Mouse (Mus musculus) olfactory bulb, adult 2 months (tissue): ENCODE data around the gene Gper1. TPM values are rescaled to one million over a fixed set of nuclear protein-coding genes. Genes with fewer than 3 reads are reported as not detected.

Experiments
- H3K27ac ChIP-seq: fragments of 200-500 bp; 2 replicates; pipeline ENCODE4 v1.5.1; 2012; ENCODE audit warnings: low read depth, low read length; ENCODE audit not compliant: insufficient read depth
- H3K4me1 ChIP-seq: fragments of 200-500 bp; 2 replicates; pipeline ENCODE4 v1.6.1; 2012; ENCODE audit warnings: low read length; ENCODE audit not compliant: control insufficient read depth, insufficient read depth
- H3K4me3 ChIP-seq: fragments of 200-500 bp; 2 replicates; pipeline ENCODE4 v1.5.1; 2012; ENCODE audit warnings: mild to moderate bottlenecking, low read depth, low read length, moderate library complexity; ENCODE audit not compliant: insufficient read depth
- CTCF ChIP-seq: fragments of 200-500 bp; IDR thresholded peaks from 2 replicates; pipeline ENCODE4 v1.5.1; 2012; ENCODE audit warnings: low read depth, mild to moderate bottlenecking, low read length, moderate library complexity; ENCODE audit not compliant: insufficient read depth
- POLR2A ChIP-seq: fragments of 200-500 bp; IDR thresholded peaks from 2 replicates; pipeline ENCODE4 v1.6.1; 2012; ENCODE audit warnings: mild to moderate bottlenecking, low read depth, low read length, moderate library complexity; ENCODE audit not compliant: insufficient read depth
- WGBS: fragments of 180-500 bp; shearing (Covaris S2); methylation state at CpG from one replicate; pipeline ENCODE4 v1.1.7; 2018; 5-methylcytosine and 5-hydroxymethylcytosine counted together
- polyA plus RNA-seq: library from polyadenylated mRNA; stranded (reverse); fragments of >200 nt; gene quantifications from 2 replicates; pipeline ENCODE4 v1.2.4, GENCODE M21; 2012; ENCODE audit warnings: low replicate concordance; ENCODE audit not compliant: missing spikeins, insufficient read depth, insufficient read length

Gper1 gene
- polyA plus RNA-seq, 1 experiment, result not detected

DNA sequence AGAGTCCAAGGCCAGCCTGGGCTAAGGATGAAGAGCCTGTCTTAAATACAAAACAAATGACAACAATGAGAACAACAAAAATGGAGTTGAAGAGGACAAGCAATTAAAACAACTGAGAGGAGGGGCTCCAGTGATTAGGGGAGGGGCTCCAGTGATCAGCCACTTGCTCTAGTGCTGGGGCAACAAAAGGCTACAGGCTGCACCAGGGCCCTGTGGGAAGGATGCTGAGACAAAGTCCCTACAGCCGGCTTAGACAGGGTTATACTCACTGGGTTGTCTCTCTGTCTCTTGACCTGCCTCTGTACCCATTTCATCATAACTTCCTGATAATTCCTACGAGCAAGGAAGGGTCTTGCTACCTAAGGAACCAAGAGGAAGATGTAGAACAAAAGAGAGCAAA, 4.8 kb upstream of the Gper1 start:
- TF ChIP-seq POLR2A (no peak), CTCF (no peak)
- WGBS, result 74% methylated on average over 2 of the region's 2 CpGs
- H3K4me3 ChIP-seq, result no peak overlapping the region
- peaks cover 9% of the 10 kb centered on the region; the same call in 1 of the 2 replicates for H3K4me1 ChIP-seq
- no peak overlapping the region for H3K27ac ChIP-seq

DNA sequence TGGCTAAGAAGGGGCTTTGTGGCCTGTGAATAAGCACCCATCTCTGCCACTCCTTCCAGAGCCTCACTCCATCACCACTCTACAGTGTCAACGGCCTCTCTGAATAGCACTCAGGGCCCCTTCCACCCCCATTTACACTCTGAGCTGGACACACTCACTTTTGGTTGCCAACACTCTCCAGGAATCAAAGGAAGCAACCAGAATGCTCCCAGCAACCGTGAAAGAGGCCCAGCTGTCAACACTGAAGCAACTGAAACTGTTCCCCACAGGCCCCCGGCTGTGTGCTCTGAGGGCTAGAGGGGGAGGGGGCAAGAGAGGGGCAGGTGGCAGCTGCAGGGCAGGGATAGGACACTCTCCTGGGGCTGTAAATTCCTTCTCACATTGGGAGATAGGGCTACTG, 4.3 kb upstream of the Gper1 start:
- Histone ChIP-seq H3K4me3 (no peak overlapping the region), H3K4me1 (peaks cover 13% of the 10 kb centered on the region; the same call in 1 of the 2 replicates), H3K27ac (no peak overlapping the region)
- WGBS, result 58% methylated on average over 3 of the region's 3 CpGs
- no peak for TF ChIP-seq POLR2A
- TF ChIP-seq CTCF, result no peak

GRCm38 (mm10) chr5:139425198-139425597, 2.2 kb downstream of the Gper1 start:
- 66% methylated on average over 9 of the region's 9 CpGs for WGBS
- no peak overlapping the region for H3K4me3 ChIP-seq
- peaks cover 30% of the 10 kb centered on the region for H3K4me1 ChIP-seq
- H3K27ac ChIP-seq, result no peak overlapping the region
- TF ChIP-seq POLR2A (no peak), CTCF (no peak)

- Histone ChIP-seq H3K4me1 (peaks cover 44% of the 10 kb centered on the region), H3K27ac (no peak overlapping the region), H3K4me3 (no peak overlapping the region)
- 95% methylated on average over 9 of the region's 9 CpGs for WGBS
- TF ChIP-seq POLR2A, result no peak
- no peak for TF ChIP-seq CTCF
Measured at GRCm38 (mm10) chr5:139427001-139427400, 4.0 kb downstream of the Gper1 start.

GRCm38 (mm10) chr5:139427989-139428388, 5.0 kb downstream of the Gper1 start:
- Histone ChIP-seq H3K4me3 (no peak overlapping the region), H3K27ac (no peak overlapping the region), H3K4me1 (peaks cover 52% of the 10 kb centered on the region)
- WGBS, result 67% methylated on average over 9 of the region's 9 CpGs
- TF ChIP-seq POLR2A (no peak), CTCF (no peak)

DNA sequence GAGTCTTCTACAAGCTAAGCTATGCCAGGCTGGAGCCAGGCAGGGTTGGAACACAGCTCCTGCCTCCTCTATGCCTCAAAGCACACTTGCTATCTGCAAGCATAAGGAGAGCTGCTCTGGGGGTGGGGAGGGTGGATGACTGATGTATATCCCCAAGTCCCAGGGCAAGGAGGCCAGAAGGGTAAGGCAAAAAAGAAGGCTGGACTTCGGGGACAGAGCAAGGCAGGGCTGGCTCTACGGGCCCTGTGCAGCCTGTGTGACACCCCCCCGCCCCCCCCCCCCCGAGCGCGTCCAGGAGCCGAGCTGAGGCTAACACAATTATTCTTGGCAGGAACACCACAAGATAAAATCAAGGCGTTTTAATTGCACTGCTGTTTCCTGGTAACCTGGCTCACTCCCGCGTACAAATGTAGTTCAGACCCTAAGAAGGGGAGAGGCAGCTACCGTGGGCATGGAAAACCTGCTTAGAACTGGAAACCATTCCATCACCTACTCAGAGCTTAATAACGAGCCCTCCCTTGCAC, 6.9 kb downstream of the Gper1 start:
- WGBS, result 23% methylated on average over 12 of the region's 12 CpGs
- H3K4me3 ChIP-seq, result no peak overlapping the region
- TF ChIP-seq CTCF (no peak), POLR2A (no peak)
- peaks cover 63% of the 10 kb centered on the region for H3K4me1 ChIP-seq
- H3K27ac ChIP-seq, result no peak overlapping the region

- 24% methylated on average over 6 of the region's 6 CpGs for WGBS
- Histone ChIP-seq H3K4me1 (peaks cover 66% of the 10 kb centered on the region), H3K4me3 (no peak overlapping the region), H3K27ac (0 out of 2 replicates have a peak overlapping the region, but pooled peaks have one; percentile 1)
- no peak for TF ChIP-seq POLR2A
- no peak for TF ChIP-seq CTCF
Measured at GRCm38 (mm10) chr5:139432333-139432732, 9.4 kb downstream of the Gper1 start.

DNA sequence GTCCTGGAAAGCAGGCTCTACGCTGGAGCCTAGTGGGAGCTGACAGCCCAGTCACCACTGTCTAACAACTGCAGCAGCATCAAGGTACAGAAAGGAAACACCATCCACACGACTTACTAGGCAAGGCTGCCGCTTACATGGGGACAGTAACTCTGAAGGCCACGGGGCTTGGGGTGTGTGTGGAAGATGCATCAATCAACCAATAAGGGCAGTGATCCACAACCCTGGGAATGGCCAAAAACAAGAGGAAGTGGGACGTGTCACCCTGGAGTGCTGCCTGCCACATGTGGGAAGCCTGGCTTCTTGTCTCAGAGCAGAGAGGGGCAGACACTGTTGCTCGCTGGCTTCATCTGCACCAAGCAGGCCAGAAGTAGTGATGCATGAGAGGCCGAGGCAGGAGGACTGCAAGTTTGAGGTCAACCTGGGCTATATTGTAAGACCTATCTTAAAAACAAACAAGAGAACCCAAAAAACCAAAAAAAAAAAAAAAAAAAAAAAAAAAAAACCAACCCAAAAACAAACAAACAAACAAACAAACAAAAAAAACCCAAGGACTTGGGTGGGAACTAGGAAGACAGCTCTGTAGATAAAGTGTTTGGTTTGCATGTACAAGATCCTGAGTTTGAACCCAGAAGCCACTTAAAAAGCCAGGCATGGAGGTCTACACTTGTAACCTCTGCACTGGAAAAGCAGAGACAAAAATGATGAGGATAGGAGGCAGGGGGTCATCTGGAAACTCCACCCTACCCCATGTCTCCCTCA, 10.0 kb downstream of the Gper1 start:
- TF ChIP-seq POLR2A (no peak), CTCF (no peak)
- Histone ChIP-seq H3K27ac (0 out of 2 replicates have a peak overlapping the region, but pooled peaks have one; percentile 1), H3K4me3 (no peak overlapping the region), H3K4me1 (peaks cover 66% of the 10 kb centered on the region)
- 48% methylated on average over 7 of the region's 7 CpGs for WGBS

DNA sequence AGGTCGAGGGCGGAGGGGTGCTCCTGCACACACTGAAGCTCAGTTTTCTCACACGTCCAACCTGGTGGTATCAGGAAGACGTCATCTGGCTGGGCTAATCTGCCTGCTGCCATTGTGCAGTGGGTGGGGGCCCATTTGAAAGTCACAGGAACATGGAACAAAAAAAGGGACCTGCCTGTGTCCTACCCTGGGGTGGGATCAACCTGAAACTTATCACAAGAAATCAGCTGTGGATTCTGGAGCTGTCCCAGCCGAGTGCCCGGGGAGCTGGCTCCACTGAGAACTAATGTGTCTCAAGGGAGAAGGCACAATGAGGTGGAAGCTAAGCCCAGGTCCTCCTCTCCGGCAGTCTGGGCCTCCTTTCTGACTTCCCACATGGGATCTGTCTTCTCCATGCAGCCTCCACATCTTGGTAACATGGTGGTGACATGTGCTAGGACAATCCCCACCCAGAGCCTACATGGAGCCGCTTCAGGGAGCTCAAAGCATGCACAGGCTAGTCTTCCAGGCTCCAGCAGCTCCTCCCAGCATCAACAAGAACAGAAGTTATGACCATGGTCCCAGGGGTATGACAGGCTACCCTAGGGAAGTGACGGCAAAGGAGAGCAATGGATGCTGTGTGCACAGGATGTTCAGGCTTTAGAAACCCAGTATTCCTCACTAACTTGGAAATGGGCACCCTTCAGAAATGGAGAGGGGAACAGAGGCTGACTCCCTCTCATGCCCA, 11.1 kb downstream of the Gper1 start:
- no peak for TF ChIP-seq POLR2A
- TF ChIP-seq CTCF, result no peak
- Histone ChIP-seq H3K4me1 (peaks cover 65% of the 10 kb centered on the region), H3K27ac (no peak overlapping the region), H3K4me3 (no peak overlapping the region)
- WGBS, result 87% methylated on average over 9 of the region's 9 CpGs
